Mouse (Mus musculus): ENCODE data around the gene Ewsr1. TPM values are rescaled to one million over a fixed set of nuclear protein-coding genes. Genes with fewer than 3 reads are reported as not detected.

Ewsr1 gene
- polyA plus RNA-seq (2012; rRNA removed) = 162 and 183 TPM in 2 replicates

GRCm38 (mm10) chr11:5098736-5099542, at the start of gene Ewsr1, which contains the start of gene Rhbdd3:
Gene Ewsr1, minus strand, starts transcription at chr11:5099266.
Gene Rhbdd3, plus strand, starts transcription at chr11:5098926.

GRCm38 (mm10) chr11:5065056-5065821, 33.8 kb downstream of the Ewsr1 start, which contains the start of gene Gas2l1:
Gene Gas2l1, minus strand, starts transcription at chr11:5065327.

GRCm38 (mm10) chr11:5057856-5058641, 41.0 kb downstream of the Ewsr1 start, which contains the start of gene Rasl10a:
Gene Rasl10a, plus strand, starts transcription at chr11:5058128.

Other genes with a start within 250 kb of the Ewsr1 start
- gene Nf2, start 249.7 kb downstream of the Ewsr1 start, polyA plus RNA-seq (2012; rRNA removed) = 10.5 and 12.2 TPM in 2 replicates
- gene Nipsnap1, start 225.3 kb downstream of the Ewsr1 start, polyA plus RNA-seq (2012; rRNA removed) = 65.9 and 74.9 TPM in 2 replicates
- gene Thoc5, start 203.9 kb downstream of the Ewsr1 start, polyA plus RNA-seq (2012; rRNA removed) = 10.6 and 10.8 TPM in 2 replicates
- gene Nefh, start 151.2 kb downstream of the Ewsr1 start, polyA plus RNA-seq (2012; rRNA removed) = 0.07 and 0.08 TPM in 2 replicates
- gene Ap1b1, start 112.4 kb downstream of the Ewsr1 start, polyA plus RNA-seq (2012; rRNA removed) = 34.2 and 43.2 TPM in 2 replicates
- 0.36 and 0.44 TPM in 2 replicates for gene Rasl10a, start 41.1 kb downstream of the Ewsr1 start, polyA plus RNA-seq (2012; rRNA removed)
- gene Gas2l1, start 33.9 kb downstream of the Ewsr1 start, polyA plus RNA-seq (2012; rRNA removed) = 10.7 and 12.1 TPM in 2 replicates
- gene Rhbdd3, start 340 bp downstream of the Ewsr1 start, polyA plus RNA-seq (2012; rRNA removed) = 10.1 and 11.4 TPM in 2 replicates
- 1.9 and 2.2 TPM in 2 replicates for gene Emid1, start 53.0 kb upstream of the Ewsr1 start, polyA plus RNA-seq (2012; rRNA removed)
- gene Kremen1, start 162.3 kb upstream of the Ewsr1 start, polyA plus RNA-seq (2012; rRNA removed) = 1.9 and 2.3 TPM in 2 replicates